Mouse (Mus musculus): ENCODE results near the gene Olfr685.

Gene Olfr685

GRCm38 (mm10) chr7:105185912-105186311, at the start of gene Olfr685:
Gene Olfr685, minus strand, starts transcription at chr7:105186012.
- in situ Hi-C loops (cut with MboI; ENCODE audit: low pct_unique_long_range_greater_than_20kb in 1 of 2, low sequenced_read_pairs in 2 of 2, unreplicated experiment in 1 of 2), result no loop called here

- in situ Hi-C loops (cut with MboI; ENCODE audit: low pct_unique_long_range_greater_than_20kb in 1 of 2, low sequenced_read_pairs in 2 of 2, unreplicated experiment in 1 of 2), result loop anchor here (25.0 kb wide), 1 partner anchor 283 kb away; no protein-coding TSS in a partner anchor
These were observed 43.6 kb upstream of the Olfr685 start for GRCm38 (mm10) chr7:105229386-105229785.

GRCm38 (mm10) chr7:105228138-105228537, 42.3 kb upstream of the Olfr685 start:
- in situ Hi-C loops (cut with MboI; ENCODE audit: low pct_unique_long_range_greater_than_20kb in 1 of 2, low sequenced_read_pairs in 2 of 2, unreplicated experiment in 1 of 2), result loop anchor here (25.0 kb wide), 1 partner anchor 284 kb away; no protein-coding TSS in a partner anchor

- in situ Hi-C loops (cut with MboI; ENCODE audit: low pct_unique_long_range_greater_than_20kb in 1 of 2, low sequenced_read_pairs in 2 of 2, unreplicated experiment in 1 of 2), result loop anchor here (25.0 kb wide), 1 partner anchor 286 kb away; no protein-coding TSS in a partner anchor
These were observed 40.9 kb upstream of the Olfr685 start for GRCm38 (mm10) chr7:105226703-105227102.

GRCm38 (mm10) chr7:105226072-105226471, 40.3 kb upstream of the Olfr685 start:
- in situ Hi-C loops (cut with MboI; ENCODE audit: low pct_unique_long_range_greater_than_20kb in 1 of 2, low sequenced_read_pairs in 2 of 2, unreplicated experiment in 1 of 2), result loop anchor here (25.0 kb wide), 1 partner anchor 286 kb away; no protein-coding TSS in a partner anchor

GRCm38 (mm10) chr7:105218281-105218680, 32.5 kb upstream of the Olfr685 start:
- in situ Hi-C loops (cut with MboI; ENCODE audit: low pct_unique_long_range_greater_than_20kb in 1 of 2, low sequenced_read_pairs in 2 of 2, unreplicated experiment in 1 of 2), result no loop called here

- in situ Hi-C loops (cut with MboI; ENCODE audit: low pct_unique_long_range_greater_than_20kb in 1 of 2, low sequenced_read_pairs in 2 of 2, unreplicated experiment in 1 of 2), result no loop called here
These were observed 28.9 kb upstream of the Olfr685 start for GRCm38 (mm10) chr7:105214761-105215160.

DNA sequence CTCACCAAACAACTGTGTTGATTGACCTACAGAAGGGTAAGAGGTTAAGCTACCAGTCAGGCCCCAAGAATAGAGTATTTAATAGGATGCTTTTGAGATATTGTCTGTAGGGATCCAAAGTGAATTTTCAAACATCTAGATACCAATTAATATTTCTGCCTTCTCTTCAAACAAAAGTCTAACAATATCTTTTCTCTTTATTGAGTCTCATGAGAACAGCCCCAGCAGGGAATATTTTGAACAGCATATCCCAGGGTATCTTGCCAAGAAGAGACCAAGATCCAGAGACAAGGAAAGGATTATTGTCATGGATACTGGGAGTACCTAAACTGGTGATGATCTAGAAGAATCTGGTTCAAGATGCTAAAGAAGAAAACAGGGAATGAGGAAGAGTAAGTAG, 21.6 kb upstream of the Olfr685 start, which contains the start of gene Olfr686:
Olfr686 (minus strand) TSS at position 101 of the 400 bp plus-strand sequence.
- in situ Hi-C loops (cut with MboI; ENCODE audit: low pct_unique_long_range_greater_than_20kb in 1 of 2, low sequenced_read_pairs in 2 of 2, unreplicated experiment in 1 of 2), result no loop called here

DNA sequence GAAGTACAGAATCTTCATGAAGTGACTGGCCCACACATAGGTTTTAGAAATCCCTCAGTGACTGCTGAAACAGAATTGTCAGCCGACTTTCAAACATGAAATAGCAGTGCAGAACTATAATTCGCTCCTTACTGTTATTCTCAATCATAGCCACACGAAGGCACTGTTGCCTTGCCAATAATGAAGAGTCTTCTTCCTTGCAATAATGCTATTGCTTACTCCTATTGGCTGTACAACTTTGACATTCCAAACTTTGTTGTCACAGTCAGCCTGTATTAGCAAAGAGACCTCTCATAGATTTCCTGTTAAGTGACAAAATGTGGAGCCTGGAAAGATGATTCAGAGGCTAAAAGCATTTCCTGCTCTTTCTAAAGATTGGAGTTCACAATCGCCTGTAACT, 15.0 kb downstream of the Olfr685 start:
- in situ Hi-C loops (cut with MboI; ENCODE audit: low pct_unique_long_range_greater_than_20kb in 1 of 2, low sequenced_read_pairs in 2 of 2, unreplicated experiment in 1 of 2), result no loop called here

- in situ Hi-C loops (cut with MboI; ENCODE audit: low pct_unique_long_range_greater_than_20kb in 1 of 2, low sequenced_read_pairs in 2 of 2, unreplicated experiment in 1 of 2), result no loop called here
These were observed 22.3 kb downstream of the Olfr685 start, which contains the start of gene Olfr684 for GRCm38 (mm10) chr7:105163553-105163952. Gene Olfr684, minus strand, starts transcription at chr7:105163653.

DNA sequence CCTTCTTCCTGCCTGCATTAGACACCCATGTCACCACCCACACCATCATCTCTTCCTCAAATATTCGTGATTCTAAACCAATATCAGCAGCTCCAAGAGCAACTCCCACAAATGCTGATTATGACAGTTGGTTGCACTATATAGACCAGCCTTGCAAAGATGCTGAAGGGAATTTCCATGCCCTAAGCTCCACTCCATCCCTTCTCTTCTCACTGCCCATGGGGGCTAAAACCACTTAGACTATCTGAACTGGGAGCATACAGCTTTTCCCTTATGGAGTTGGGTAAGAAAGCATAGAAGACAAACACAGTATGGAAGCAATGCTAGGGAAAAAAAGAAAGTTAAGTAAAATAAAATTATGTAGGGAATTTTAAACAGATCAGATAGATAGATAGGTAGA, 38.9 kb downstream of the Olfr685 start, which contains the start of gene Olfr683:
Olfr683 (minus strand) TSS at position 101 of the 400 bp plus-strand sequence.
- in situ Hi-C loops (cut with MboI; ENCODE audit: low pct_unique_long_range_greater_than_20kb in 1 of 2, low sequenced_read_pairs in 2 of 2, unreplicated experiment in 1 of 2), result no loop called here

GRCm38 (mm10) chr7:105141275-105141674, 44.5 kb downstream of the Olfr685 start:
- in situ Hi-C loops (cut with MboI; ENCODE audit: low pct_unique_long_range_greater_than_20kb in 1 of 2, low sequenced_read_pairs in 2 of 2, unreplicated experiment in 1 of 2), result no loop called here

Measured in mouse embryonic stem cell (cell line).